Mouse (Mus musculus) liver, embryonic 16.5 days (tissue): ENCODE data around the gene Snrpa1. TPM values are rescaled to one million over a fixed set of nuclear protein-coding genes. Genes with fewer than 3 reads are reported as not detected.

Source experiments
- ATAC-seq: fragments of 200-750 bp; cut with Nextera tagmentation; 2 replicates; pipeline ENCODE4 v1.8.0; 2017; ENCODE audit warnings: low read depth, mild to moderate bottlenecking, moderate number of reproducible peaks, moderate library complexity
- H3K27ac ChIP-seq: fragments of 300-500 bp; sonication (generic); 2 replicates; pipeline ENCODE4 v1.5.1; 2014; ENCODE audit warnings: mild to moderate bottlenecking, low read length
- H3K27me3 ChIP-seq: fragments of 300-500 bp; sonication (generic); 2 replicates; pipeline ENCODE4 v1.6.1; 2014; ENCODE audit warnings: low read depth, low read length, mixed read lengths; ENCODE audit not compliant: control insufficient read depth, insufficient read depth
- H3K36me3 ChIP-seq: fragments of 300-500 bp; sonication (generic); 2 replicates; pipeline ENCODE4 v1.6.1; 2014; ENCODE audit warnings: mild to moderate bottlenecking; ENCODE audit not compliant: control insufficient read depth, insufficient read depth
- H3K4me1 ChIP-seq: fragments of 300-500 bp; sonication (generic); 2 replicates; pipeline ENCODE4 v1.6.1; 2014; ENCODE audit warnings: low read depth, low read length, mixed read lengths; ENCODE audit not compliant: control insufficient read depth
- H3K4me2 ChIP-seq: fragments of 300-500 bp; sonication (generic); 2 replicates; pipeline ENCODE4 v1.6.1; 2014; ENCODE audit warnings: low read depth, low read length, mixed read lengths
- H3K4me3 ChIP-seq: fragments of 300-500 bp; sonication (generic); 2 replicates; pipeline ENCODE4 v1.5.1; 2014; ENCODE audit warnings: low read depth, mild to moderate bottlenecking, low read length
- H3K9ac ChIP-seq: fragments of 300-500 bp; sonication (generic); 2 replicates; pipeline ENCODE4 v1.6.1; 2014; ENCODE audit warnings: low read depth, low read length
- H3K9me3 ChIP-seq: fragments of 300-500 bp; sonication (generic); replicated peaks from 2 replicates; pipeline ENCODE4 v1.6.1; 2016; ENCODE audit warnings: low read length; ENCODE audit not compliant: control insufficient read depth
- WGBS: fragments of 180-500 bp; shearing (Covaris S2); extraction: QIAGEN DNeasy Blood & Tissue Kit; methylation state at CpG from one replicate; pipeline ENCODE4 v1.1.7; 2014; ENCODE audit not compliant: insufficient replicate concordance; 5-methylcytosine and 5-hydroxymethylcytosine counted together
- polyA plus RNA-seq: library from polyadenylated mRNA; unstranded; fragments of >200 nt; fragmentation: Nextera tagmentation; extraction: Ambion mirVana; gene quantifications from 2 replicates; pipeline ENCODE4 v1.2.1, GENCODE M21; 2015

The Snrpa1 gene
- polyA plus RNA-seq, 1 experiment from 2014 or later: 65.7 TPM

DNA sequence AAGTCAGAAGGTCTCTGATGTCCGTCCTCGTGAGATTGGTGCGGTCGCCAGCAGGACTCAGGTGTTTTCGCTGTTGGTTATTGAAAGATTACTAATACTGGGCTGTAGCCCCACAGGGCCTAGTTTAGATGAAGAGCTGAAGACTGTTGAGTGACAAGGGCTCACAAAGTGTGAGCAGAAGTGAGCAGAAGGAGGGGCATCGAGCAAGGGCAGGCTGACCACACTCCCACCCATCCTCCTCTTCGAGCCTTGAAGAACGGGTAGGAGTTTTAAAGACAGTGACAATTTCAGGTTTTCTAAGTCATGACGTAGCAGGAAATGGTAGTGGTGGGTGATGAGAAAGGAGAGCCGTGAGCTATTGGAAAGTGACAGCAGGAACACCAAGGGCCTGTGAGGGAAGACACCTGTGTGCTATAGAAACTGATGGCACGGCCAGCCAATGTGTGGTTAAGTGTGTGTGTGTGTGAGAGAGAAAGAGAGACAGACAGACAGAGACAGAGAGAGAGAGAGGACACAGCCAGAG is 57.1 kb downstream of the Snrpa1 start:
- H3K36me3 ChIP-seq: no peaks in the 10 kb centered on the region; the same call in 1 of the 2 replicates
- H3K27ac ChIP-seq: peak overlapping the region; percentile 9; the same call in 1 of the 2 replicates
- 0 out of 2 replicates have a peak overlapping the region, but pooled peaks have one; percentile 1 for H3K4me3 ChIP-seq
- H3K4me1 ChIP-seq: peaks cover 70% of the 10 kb centered on the region
- WGBS: 53% methylated on average over 11 of the region's 11 CpGs
- ATAC-seq: no peak
- H3K4me2 ChIP-seq: peak overlapping the region; percentile 48
- H3K27me3 ChIP-seq: no peaks in the 10 kb centered on the region
- no peaks in the 10 kb centered on the region for H3K9me3 ChIP-seq
- H3K9ac ChIP-seq: peak overlapping the region; percentile 20; the same call in 1 of the 2 replicates

DNA sequence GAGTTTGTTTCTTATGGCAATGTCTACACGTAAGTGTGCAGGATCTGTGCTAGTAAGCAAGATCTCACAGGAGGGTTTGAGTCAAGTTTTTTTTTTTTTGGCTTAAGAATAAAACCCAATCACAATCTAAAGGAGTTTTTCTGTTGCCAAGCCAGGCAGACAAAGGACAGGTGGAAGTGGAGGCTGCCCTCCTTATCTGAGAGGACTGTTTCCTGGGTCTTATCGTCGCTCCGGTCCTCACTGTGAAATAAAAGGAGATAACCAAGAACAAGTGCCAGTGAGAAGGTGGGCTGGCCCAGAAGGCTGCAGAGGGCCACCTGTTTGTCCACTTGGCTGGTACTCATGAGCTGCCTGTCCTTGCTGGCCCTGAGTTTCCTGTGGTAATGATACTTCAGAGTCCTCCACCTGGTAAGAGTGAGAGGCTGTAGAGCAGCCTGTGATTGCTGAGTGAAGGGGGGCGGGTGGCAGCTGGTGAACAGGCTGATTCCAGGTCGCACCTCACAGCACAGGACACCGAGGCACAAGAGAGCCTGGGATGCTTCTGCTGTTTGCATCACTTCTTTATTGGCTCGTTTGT is 58.2 kb downstream of the Snrpa1 start:
- Histone ChIP-seq H3K27ac (no peak overlapping the region), H3K9me3 (no peaks in the 10 kb centered on the region), H3K4me2 (peak overlapping the region; percentile 48), H3K27me3 (no peaks in the 10 kb centered on the region), H3K9ac (peak overlapping the region; percentile 5; the same call in 1 of the 2 replicates), H3K4me1 (peaks cover 71% of the 10 kb centered on the region), H3K36me3 (no peaks in the 10 kb centered on the region; the same call in 1 of the 2 replicates), H3K4me3 (no peak overlapping the region)
- no peak for ATAC-seq
- 36% methylated on average over 8 of the region's 8 CpGs for WGBS

DNA sequence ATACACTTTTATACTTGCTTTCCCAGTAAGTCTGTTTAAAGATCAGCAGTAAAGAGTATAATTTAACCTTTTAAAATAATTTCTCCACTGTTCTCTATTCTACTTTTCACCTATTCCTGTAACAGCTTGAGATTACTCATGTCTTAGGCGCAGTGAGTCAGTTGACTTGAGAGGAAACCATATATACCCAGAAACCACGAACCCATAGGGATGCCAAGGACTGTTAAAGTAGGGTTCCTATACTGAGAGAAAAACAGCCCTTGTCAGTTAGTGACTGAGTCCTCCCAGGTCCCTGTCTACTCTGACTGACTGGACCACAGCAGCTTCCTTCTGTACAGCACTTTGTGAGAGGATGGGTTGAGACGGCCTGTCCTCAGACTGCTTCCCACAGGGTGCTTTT is 59.2 kb downstream of the Snrpa1 start:
- H3K36me3 ChIP-seq: no peaks in the 10 kb centered on the region; the same call in 1 of the 2 replicates
- no peaks in the 10 kb centered on the region for H3K27me3 ChIP-seq
- 45% methylated on average over 3 of the region's 3 CpGs for WGBS
- peaks cover 64% of the 10 kb centered on the region for H3K4me1 ChIP-seq
- no peak overlapping the region for H3K4me2 ChIP-seq
- H3K9ac ChIP-seq: no peak overlapping the region
- no peak overlapping the region for H3K4me3 ChIP-seq
- no peak overlapping the region for H3K27ac ChIP-seq
- ATAC-seq: no peak
- no peaks in the 10 kb centered on the region for H3K9me3 ChIP-seq

DNA sequence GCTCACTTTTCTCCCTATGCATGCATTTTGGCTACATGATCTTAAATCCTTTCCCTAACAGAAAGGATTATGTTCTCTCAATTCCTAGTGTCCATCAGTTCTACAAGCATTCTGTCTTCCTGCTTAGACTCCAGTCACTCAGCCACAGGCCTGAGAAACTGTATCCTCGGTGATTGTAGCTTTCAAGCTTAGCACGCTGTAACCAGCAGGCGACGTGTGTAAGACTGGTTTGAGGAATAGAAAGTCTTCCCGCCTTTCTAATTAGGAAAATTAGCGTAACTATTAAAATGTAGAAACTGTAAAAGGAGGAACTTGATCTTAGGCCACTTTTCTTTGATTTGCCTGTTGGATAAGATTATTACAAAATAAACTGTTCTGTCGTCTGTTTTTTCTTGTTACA is 60.0 kb downstream of the Snrpa1 start:
- 79% methylated on average over 7 of the region's 7 CpGs for WGBS
- Histone ChIP-seq H3K27ac (no peak overlapping the region), H3K9me3 (no peaks in the 10 kb centered on the region), H3K9ac (no peak overlapping the region), H3K36me3 (no peaks in the 10 kb centered on the region; the same call in 1 of the 2 replicates), H3K4me3 (no peak overlapping the region), H3K27me3 (no peaks in the 10 kb centered on the region), H3K4me2 (no peak overlapping the region), H3K4me1 (peaks cover 57% of the 10 kb centered on the region)
- no peak for ATAC-seq

DNA sequence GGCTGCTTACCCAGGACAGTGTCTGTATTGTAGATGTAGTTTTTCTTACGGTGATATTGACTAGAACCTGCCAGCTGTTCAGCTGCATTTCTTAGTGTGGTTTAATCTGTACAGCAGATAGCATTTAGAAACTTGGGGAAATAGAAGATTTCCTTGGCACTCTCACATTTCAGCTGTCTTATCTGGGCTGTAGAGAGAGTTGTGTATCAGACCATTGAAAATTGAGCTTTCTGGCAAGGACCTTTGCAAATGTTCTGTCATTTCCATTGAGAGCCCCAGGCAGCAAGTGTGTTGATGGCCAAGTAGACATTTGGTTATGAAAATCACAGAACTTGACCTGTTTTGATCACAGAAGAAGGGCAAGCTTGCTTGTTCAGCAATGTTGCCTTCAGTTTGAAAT is 61.3 kb downstream of the Snrpa1 start:
- Histone ChIP-seq H3K4me1 (peaks cover 46% of the 10 kb centered on the region), H3K9ac (no peak overlapping the region), H3K4me2 (no peak overlapping the region), H3K4me3 (no peak overlapping the region), H3K36me3 (peaks cover 4% of the 10 kb centered on the region; the same call in 1 of the 2 replicates), H3K27me3 (no peaks in the 10 kb centered on the region), H3K27ac (no peak overlapping the region), H3K9me3 (no peaks in the 10 kb centered on the region)
- ATAC-seq: no peak
- 29% methylated on average over 1 of the region's 1 CpGs for WGBS

DNA sequence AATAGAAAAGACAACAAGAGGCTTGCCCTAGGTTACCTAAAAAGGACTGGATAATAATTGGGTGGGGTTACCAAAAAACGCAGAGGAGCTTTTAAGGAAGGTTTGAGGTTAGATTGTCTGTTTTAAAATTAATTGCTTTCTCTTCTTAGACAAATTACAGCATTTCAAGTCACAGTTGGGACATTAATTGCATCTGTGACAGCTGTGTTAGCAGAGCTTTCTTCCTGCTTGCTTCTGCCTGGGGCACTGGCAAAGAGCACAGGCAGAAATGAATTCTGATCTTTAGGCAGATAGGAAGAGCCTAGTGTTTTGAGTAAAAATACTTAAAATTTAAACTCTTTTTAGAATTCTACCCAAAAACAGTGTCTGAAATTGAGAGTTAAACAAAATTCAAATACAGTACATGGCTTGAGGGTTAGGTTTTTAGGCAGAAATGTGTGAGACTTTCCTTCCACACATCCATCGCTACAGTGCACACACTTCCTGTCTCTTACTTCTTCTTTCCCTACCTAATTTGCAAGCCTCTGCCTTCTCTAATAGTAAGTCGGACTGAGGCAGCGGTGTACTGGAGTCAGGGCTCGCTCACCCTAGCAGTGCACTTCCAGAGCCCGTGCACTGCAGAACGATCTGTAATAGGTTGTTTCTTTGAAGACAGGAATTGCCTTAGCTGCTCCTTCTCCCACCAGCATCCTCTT is 62.0 kb downstream of the Snrpa1 start:
- peaks cover 39% of the 10 kb centered on the region for H3K4me1 ChIP-seq
- peaks cover 11% of the 10 kb centered on the region for H3K36me3 ChIP-seq
- H3K4me2 ChIP-seq: no peak overlapping the region
- no peak overlapping the region; the same call in 1 of the 2 replicates for H3K27ac ChIP-seq
- H3K9ac ChIP-seq: no peak overlapping the region
- H3K4me3 ChIP-seq: no peak overlapping the region
- no peaks in the 10 kb centered on the region for H3K9me3 ChIP-seq
- WGBS: 30% methylated on average over 7 of the region's 7 CpGs
- H3K27me3 ChIP-seq: no peaks in the 10 kb centered on the region
- no peak for ATAC-seq

Other genes starting within 250 kb of the Snrpa1 start
- gene Pcsk6, start 197.3 kb upstream of the Snrpa1 start, polyA plus RNA-seq: 1.2 and 1.5 TPM in 2 replicates
- not detected in 2 replicates for gene Gm45213, start 15.4 kb upstream of the Snrpa1 start, polyA plus RNA-seq
- gene Selenos, start 20.6 kb downstream of the Snrpa1 start, polyA plus RNA-seq: 68.0 and 70.3 TPM in 2 replicates
- 4.9 and 5.4 TPM in 2 replicates for gene Chsy1, start 50.5 kb downstream of the Snrpa1 start, polyA plus RNA-seq